Mouse (Mus musculus) C3H10T1/2 (cell line): ENCODE measurements around the gene Smpx. TPM values are rescaled to one million over a fixed set of nuclear protein-coding genes. Genes with fewer than 3 reads are reported as not detected.

ENCODE experiments used
- polyA plus RNA-seq, 2 experiments: library from polyadenylated mRNA; unstranded; fragments of >200 nt; fragmentation: generic; extraction: Trizol; gene quantifications; one replicate each; pipeline ENCODE4 v1.2.1; 2012; ENCODE audit warnings: missing spikeins in 2 of 2

Gene Smpx
- not detected for polyA plus RNA-seq

GRCm38 (mm10) chrX:157698862-157699261 is at the start of gene Smpx:
Smpx (plus strand) TSS chrX:157698910.

Other genes starting within 250 kb of the Smpx start
- gene Sms, start 206.6 kb upstream of the Smpx start, polyA plus RNA-seq, result 10 to 100 TPM in 1 of 2 experiments, 1 to 10 TPM in 1; 7.2 to 60.7 TPM
- gene Yy2, start 129.9 kb upstream of the Smpx start, polyA plus RNA-seq, result under 1 TPM; 0.12 to 0.52 TPM
- gene Mbtps2, start 100.2 kb upstream of the Smpx start, polyA plus RNA-seq, result 1 to 10 TPM in 1 of 2 experiments, under 1 TPM in 1; 0.91 to 4.4 TPM
- not detected for gene Klhl34, start 119.5 kb downstream of the Smpx start, polyA plus RNA-seq